Mouse (Mus musculus): ENCODE measurements around the gene Abhd15. TPM values are rescaled to one million over a fixed set of nuclear protein-coding genes. Genes with fewer than 3 reads are reported as not detected.

Abhd15 gene
- polyA plus RNA-seq, 1 experiment from 2014 or later, result 3.2 TPM

- Histone ChIP-seq H3K27me3 (ENCODE audit: control insufficient read depth, insufficient read depth, low read length) (no peaks in the 10 kb centered on the region), H3K27ac (ENCODE audit: low read length) (peak overlapping the region; percentile 88), H3K36me3 (ENCODE audit: control insufficient read depth, insufficient read depth) (peaks cover 16% of the 10 kb centered on the region), H3K4me1 (ENCODE audit: control insufficient read depth, insufficient read depth, low read length) (peaks cover 45% of the 10 kb centered on the region), H3K9me3 (replicated peaks; ENCODE audit: control insufficient read depth, low read length) (no peaks in the 10 kb centered on the region), H3K4me2 (ENCODE audit: low read depth, low read length) (peak overlapping the region; percentile 13; the same call in 1 of the 2 replicates), H3K9ac (ENCODE audit: low read length) (peak overlapping the region; percentile 57), H3K4me3 (ENCODE audit: low read length) (no peak overlapping the region)
- 34% methylated on average over 4 of the region's 4 CpGs for WGBS
- ATAC-seq (replicated peaks; ENCODE audit: extremely low read depth, insufficient read depth, low FRiP score), result no peak
Measured at GRCm38 (mm10) chr11:77497851-77498250, 17.1 kb upstream of the Abhd15 start.

- Histone ChIP-seq H3K4me1 (ENCODE audit: control insufficient read depth, insufficient read depth, low read length) (peaks cover 48% of the 10 kb centered on the region), H3K4me2 (ENCODE audit: low read depth, low read length) (peak overlapping the region; percentile 13; the same call in 1 of the 2 replicates), H3K27ac (ENCODE audit: low read length) (peak overlapping the region; percentile 88), H3K36me3 (ENCODE audit: control insufficient read depth, insufficient read depth) (peaks cover 22% of the 10 kb centered on the region), H3K9ac (ENCODE audit: low read length) (peak overlapping the region; percentile 57), H3K4me3 (ENCODE audit: low read length) (no peak overlapping the region), H3K9me3 (replicated peaks; ENCODE audit: control insufficient read depth, low read length) (no peaks in the 10 kb centered on the region), H3K27me3 (ENCODE audit: control insufficient read depth, insufficient read depth, low read length) (no peaks in the 10 kb centered on the region)
- ATAC-seq (replicated peaks; ENCODE audit: extremely low read depth, insufficient read depth, low FRiP score), result no peak
- WGBS, result 63% methylated on average over 12 of the region's 12 CpGs
Measured at GRCm38 (mm10) chr11:77498261-77499139, 16.4 kb upstream of the Abhd15 start.

DNA sequence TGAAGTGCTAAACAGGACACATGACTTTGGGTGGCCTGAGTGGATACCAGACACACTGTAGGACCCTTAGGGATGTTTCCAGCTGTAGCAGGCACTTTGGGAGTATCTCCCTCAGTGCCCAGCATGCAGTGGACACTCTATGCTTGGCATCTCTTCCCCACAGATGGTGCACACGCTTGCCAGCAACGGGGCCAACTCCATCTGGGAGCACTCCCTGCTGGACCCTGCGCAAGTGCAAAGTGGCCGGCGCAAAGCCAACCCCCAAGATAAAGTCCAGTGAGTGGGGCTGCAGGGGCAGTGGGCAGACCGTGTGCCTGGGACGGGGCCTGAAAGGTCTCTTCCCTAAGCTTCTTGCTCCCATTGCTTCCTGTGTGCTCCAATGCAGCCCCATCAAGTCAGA lies 15.6 kb upstream of the Abhd15 start:
- ATAC-seq (replicated peaks; ENCODE audit: extremely low read depth, insufficient read depth, low FRiP score), result no peak
- Histone ChIP-seq H3K4me3 (ENCODE audit: low read length) (no peak overlapping the region), H3K27ac (ENCODE audit: low read length) (no peak overlapping the region), H3K36me3 (ENCODE audit: control insufficient read depth, insufficient read depth) (peaks cover 28% of the 10 kb centered on the region), H3K4me1 (ENCODE audit: control insufficient read depth, insufficient read depth, low read length) (peaks cover 43% of the 10 kb centered on the region), H3K27me3 (ENCODE audit: control insufficient read depth, insufficient read depth, low read length) (no peaks in the 10 kb centered on the region), H3K4me2 (ENCODE audit: low read depth, low read length) (no peak overlapping the region), H3K9ac (ENCODE audit: low read length) (no peak overlapping the region), H3K9me3 (replicated peaks; ENCODE audit: control insufficient read depth, low read length) (no peaks in the 10 kb centered on the region)
- WGBS, result 80% methylated on average over 7 of the region's 7 CpGs

DNA sequence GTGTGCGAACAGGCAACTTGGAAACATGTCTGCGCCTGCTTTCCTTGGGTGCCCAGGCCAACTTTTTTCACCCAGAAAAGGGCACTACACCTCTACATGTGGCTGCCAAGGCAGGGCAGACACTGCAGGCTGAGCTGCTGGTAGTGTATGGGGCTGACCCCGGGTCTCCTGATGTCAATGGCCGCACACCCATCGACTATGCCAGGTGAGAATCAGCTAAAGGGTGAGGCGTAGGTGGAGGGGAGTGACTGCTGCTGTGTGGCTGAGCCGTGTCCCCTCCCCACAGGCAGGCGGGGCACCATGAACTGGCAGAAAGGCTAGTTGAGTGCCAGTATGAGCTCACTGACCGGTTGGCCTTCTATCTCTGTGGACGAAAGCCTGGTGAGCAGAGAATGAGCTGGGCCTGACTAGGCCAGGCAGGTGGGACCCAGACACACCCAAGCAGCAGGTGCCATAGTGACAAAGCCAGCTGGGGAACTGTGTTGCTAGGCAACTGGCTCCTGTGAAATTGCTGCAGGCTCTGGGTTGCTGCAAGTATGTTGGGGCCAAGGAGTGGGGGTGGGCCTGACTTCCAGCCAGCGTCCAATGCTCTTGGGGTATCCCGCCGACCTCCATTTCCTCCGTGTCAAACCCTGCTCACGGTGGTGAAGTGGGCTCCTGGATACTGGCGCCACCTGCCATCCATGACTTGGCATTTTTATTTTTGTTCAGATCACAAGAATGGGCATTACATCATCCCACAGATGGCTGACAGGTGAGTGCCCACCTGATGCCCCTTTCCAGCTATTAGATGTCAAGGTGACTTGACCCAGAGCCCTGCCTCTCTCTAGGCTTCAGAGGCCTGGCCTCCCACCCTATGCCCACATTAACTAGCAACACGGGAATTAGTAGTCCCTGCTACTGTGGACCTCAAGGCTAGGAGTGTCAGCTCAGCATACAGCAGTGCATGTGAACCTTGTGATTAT lies 14.3 kb upstream of the Abhd15 start:
- Histone ChIP-seq H3K27me3 (ENCODE audit: control insufficient read depth, insufficient read depth, low read length) (no peaks in the 10 kb centered on the region), H3K4me2 (ENCODE audit: low read depth, low read length) (no peak overlapping the region), H3K9me3 (replicated peaks; ENCODE audit: control insufficient read depth, low read length) (no peaks in the 10 kb centered on the region), H3K4me1 (ENCODE audit: control insufficient read depth, insufficient read depth, low read length) (peaks cover 30% of the 10 kb centered on the region), H3K36me3 (ENCODE audit: control insufficient read depth, insufficient read depth) (peaks cover 40% of the 10 kb centered on the region), H3K9ac (ENCODE audit: low read length) (no peak overlapping the region), H3K27ac (ENCODE audit: low read length) (no peak overlapping the region), H3K4me3 (ENCODE audit: low read length) (no peak overlapping the region)
- ATAC-seq (replicated peaks; ENCODE audit: extremely low read depth, insufficient read depth, low FRiP score), result no peak
- WGBS, result 83% methylated on average over 17 of the region's 17 CpGs

GRCm38 (mm10) chr11:77501392-77501791 lies 13.5 kb upstream of the Abhd15 start:
- no peak overlapping the region for H3K27ac ChIP-seq (ENCODE audit: low read length)
- H3K9me3 ChIP-seq (replicated peaks; ENCODE audit: control insufficient read depth, low read length), result no peaks in the 10 kb centered on the region
- H3K4me3 ChIP-seq (ENCODE audit: low read length), result no peak overlapping the region
- no peak overlapping the region for H3K9ac ChIP-seq (ENCODE audit: low read length)
- H3K4me1 ChIP-seq (ENCODE audit: control insufficient read depth, insufficient read depth, low read length), result peaks cover 25% of the 10 kb centered on the region
- no peak overlapping the region for H3K4me2 ChIP-seq (ENCODE audit: low read depth, low read length)
- WGBS, result 19% methylated on average over 5 of the region's 5 CpGs
- no peak for ATAC-seq (replicated peaks; ENCODE audit: extremely low read depth, insufficient read depth, low FRiP score)
- H3K36me3 ChIP-seq (ENCODE audit: control insufficient read depth, insufficient read depth), result peaks cover 47% of the 10 kb centered on the region
- no peaks in the 10 kb centered on the region for H3K27me3 ChIP-seq (ENCODE audit: control insufficient read depth, insufficient read depth, low read length)

- H3K36me3 ChIP-seq (ENCODE audit: control insufficient read depth, insufficient read depth), result peaks cover 50% of the 10 kb centered on the region
Measured at GRCm38 (mm10) chr11:77501971-77502370, 12.9 kb upstream of the Abhd15 start.

GRCm38 (mm10) chr11:77502481-77502880 lies 12.4 kb upstream of the Abhd15 start:
- H3K36me3 ChIP-seq (ENCODE audit: control insufficient read depth, insufficient read depth), result peaks cover 50% of the 10 kb centered on the region
- H3K4me2 ChIP-seq (ENCODE audit: low read depth, low read length), result no peak overlapping the region
- H3K27me3 ChIP-seq (ENCODE audit: control insufficient read depth, insufficient read depth, low read length), result no peaks in the 10 kb centered on the region
- no peak for ATAC-seq (replicated peaks; ENCODE audit: extremely low read depth, insufficient read depth, low FRiP score)
- H3K9me3 ChIP-seq (replicated peaks; ENCODE audit: control insufficient read depth, low read length), result no peaks in the 10 kb centered on the region
- H3K27ac ChIP-seq (ENCODE audit: low read length), result no peak overlapping the region
- H3K4me3 ChIP-seq (ENCODE audit: low read length), result no peak overlapping the region
- peaks cover 18% of the 10 kb centered on the region for H3K4me1 ChIP-seq (ENCODE audit: control insufficient read depth, insufficient read depth, low read length)
- H3K9ac ChIP-seq (ENCODE audit: low read length), result no peak overlapping the region
- WGBS, result 77% methylated on average over 6 of the region's 6 CpGs

More at GRCm38 (mm10) chr11:77501971-77502370, 12.9 kb upstream of the Abhd15 start:
- no peak overlapping the region for H3K27ac ChIP-seq (ENCODE audit: low read length)
- no peak overlapping the region for H3K9ac ChIP-seq (ENCODE audit: low read length)
- no peaks in the 10 kb centered on the region for H3K27me3 ChIP-seq (ENCODE audit: control insufficient read depth, insufficient read depth, low read length)
- no peak for ATAC-seq (replicated peaks; ENCODE audit: extremely low read depth, insufficient read depth, low FRiP score)
- H3K9me3 ChIP-seq (replicated peaks; ENCODE audit: control insufficient read depth, low read length), result no peaks in the 10 kb centered on the region
- no peak overlapping the region for H3K4me2 ChIP-seq (ENCODE audit: low read depth, low read length)
- peaks cover 21% of the 10 kb centered on the region for H3K4me1 ChIP-seq (ENCODE audit: control insufficient read depth, insufficient read depth, low read length)
- 90% methylated on average over 4 of the region's 4 CpGs for WGBS
- no peak overlapping the region for H3K4me3 ChIP-seq (ENCODE audit: low read length)

DNA sequence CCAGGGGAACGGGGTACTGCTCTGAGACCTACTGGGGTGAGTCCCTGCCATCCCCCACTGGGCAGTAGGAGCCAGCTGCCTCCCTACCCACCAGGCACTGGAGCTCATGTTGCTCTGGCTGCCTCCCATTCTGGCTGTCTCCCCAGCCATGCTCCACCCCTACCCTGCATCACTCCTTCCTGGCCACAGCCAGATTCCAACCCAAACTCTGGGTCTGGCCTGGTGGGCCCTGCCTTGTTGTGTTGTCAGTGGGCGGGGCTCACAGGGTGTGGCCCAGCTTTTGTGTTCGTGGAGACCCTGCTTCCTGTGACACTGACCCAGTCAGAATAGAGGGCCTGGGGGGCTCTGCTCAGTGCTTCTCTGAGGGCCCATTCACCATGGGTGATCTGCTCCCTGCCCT lies 11.4 kb upstream of the Abhd15 start:
- WGBS, result 67% methylated on average over 3 of the region's 3 CpGs
- Histone ChIP-seq H3K9me3 (replicated peaks; ENCODE audit: control insufficient read depth, low read length) (no peaks in the 10 kb centered on the region), H3K27ac (ENCODE audit: low read length) (no peak overlapping the region), H3K4me3 (ENCODE audit: low read length) (no peak overlapping the region), H3K4me1 (ENCODE audit: control insufficient read depth, insufficient read depth, low read length) (peaks cover 15% of the 10 kb centered on the region), H3K27me3 (ENCODE audit: control insufficient read depth, insufficient read depth, low read length) (no peaks in the 10 kb centered on the region), H3K36me3 (ENCODE audit: control insufficient read depth, insufficient read depth) (peaks cover 50% of the 10 kb centered on the region), H3K4me2 (ENCODE audit: low read depth, low read length) (no peak overlapping the region), H3K9ac (ENCODE audit: low read length) (no peak overlapping the region; the same call in 1 of the 2 replicates)
- no peak; the same call in 1 of the 2 replicates for ATAC-seq (replicated peaks; ENCODE audit: extremely low read depth, insufficient read depth, low FRiP score)
